Mouse (Mus musculus) testis, adult 2 months (tissue): ENCODE measurements around the gene Palm2.

Experiments used
- CTCF ChIP-seq: fragments of 200-500 bp; IDR thresholded peaks from 2 replicates; pipeline ENCODE4 v1.5.1; 2012; ENCODE audit warnings: low read depth, mild to moderate bottlenecking, inconsistent platforms, low read length, moderate library complexity; ENCODE audit not compliant: control insufficient read depth, insufficient read depth, insufficient replicate concordance
- POLR2A ChIP-seq: fragments of 200-500 bp; IDR thresholded peaks from 2 replicates; pipeline ENCODE4 v1.6.1; 2012; ENCODE audit warnings: low read depth, mild to moderate bottlenecking, inconsistent platforms, low read length, moderate library complexity; ENCODE audit not compliant: control insufficient read depth

- TF ChIP-seq POLR2A (no peak), CTCF (no peak)
These were observed 206.2 kb downstream of the Palm2 start for GRCm38 (mm10) chr4:57640222-57640621.
